Mouse (Mus musculus): ENCODE data around the gene Med12l. TPM values are rescaled to one million over a fixed set of nuclear protein-coding genes. Genes with fewer than 3 reads are reported as not detected.

Med12l gene
- polyA plus RNA-seq, 1 experiment from 2014 or later, result 4.5 TPM

- H3K4me2 ChIP-seq (ENCODE audit: low read length), result no peak overlapping the region
- H3K9me3 ChIP-seq (replicated peaks; ENCODE audit: control insufficient read depth, low read length, poor library complexity, severe bottlenecking), result no peaks in the 10 kb centered on the region
- no peaks in the 10 kb centered on the region for H3K27me3 ChIP-seq (ENCODE audit: control insufficient read depth, insufficient read depth, low read depth, low read length)
- ATAC-seq, result no peak
- H3K4me1 ChIP-seq (ENCODE audit: control insufficient read depth, insufficient read depth, low read length), result no peaks in the 10 kb centered on the region
- H3K4me3 ChIP-seq (ENCODE audit: low read depth, low read length), result no peak overlapping the region
- WGBS, result 58% methylated on average over 4 of the region's 4 CpGs
- H3K36me3 ChIP-seq (ENCODE audit: control insufficient read depth, insufficient read depth, low read length), result no peaks in the 10 kb centered on the region
- no peak overlapping the region for H3K9ac ChIP-seq (ENCODE audit: low read depth, low read length)
- H3K27ac ChIP-seq (ENCODE audit: low read length), result no peak overlapping the region
These were observed 71.7 kb downstream of the Med12l start for GRCm38 (mm10) chr3:59077278-59077677.

DNA sequence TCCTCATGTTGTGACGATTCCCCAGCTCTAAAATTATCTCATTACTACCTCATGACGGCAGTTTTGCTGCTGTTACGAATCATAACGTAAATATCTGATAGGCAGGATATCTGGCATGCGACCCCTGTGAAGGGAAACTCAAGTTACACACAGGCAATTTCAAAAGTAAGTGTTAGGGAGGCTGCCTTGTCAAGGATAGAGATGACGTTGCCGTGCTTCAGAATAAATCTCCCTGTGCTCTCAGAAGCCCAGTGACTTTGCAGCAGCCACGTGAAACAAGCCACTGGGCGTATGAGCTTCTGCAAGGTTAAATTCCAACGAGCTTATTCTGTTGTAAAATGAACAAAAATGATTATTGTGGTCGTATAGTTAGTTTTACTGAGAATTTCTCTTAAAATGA is 73.0 kb downstream of the Med12l start:
- Histone ChIP-seq H3K4me3 (ENCODE audit: low read depth, low read length) (no peak overlapping the region), H3K9ac (ENCODE audit: low read depth, low read length) (no peak overlapping the region), H3K4me2 (ENCODE audit: low read length) (no peak overlapping the region), H3K27me3 (ENCODE audit: control insufficient read depth, insufficient read depth, low read depth, low read length) (no peaks in the 10 kb centered on the region), H3K36me3 (ENCODE audit: control insufficient read depth, insufficient read depth, low read length) (no peaks in the 10 kb centered on the region), H3K9me3 (replicated peaks; ENCODE audit: control insufficient read depth, low read length, poor library complexity, severe bottlenecking) (no peaks in the 10 kb centered on the region), H3K27ac (ENCODE audit: low read length) (no peak overlapping the region), H3K4me1 (ENCODE audit: control insufficient read depth, insufficient read depth, low read length) (no peaks in the 10 kb centered on the region)
- no peak for ATAC-seq
- 83% methylated on average over 11 of the region's 11 CpGs for WGBS

DNA sequence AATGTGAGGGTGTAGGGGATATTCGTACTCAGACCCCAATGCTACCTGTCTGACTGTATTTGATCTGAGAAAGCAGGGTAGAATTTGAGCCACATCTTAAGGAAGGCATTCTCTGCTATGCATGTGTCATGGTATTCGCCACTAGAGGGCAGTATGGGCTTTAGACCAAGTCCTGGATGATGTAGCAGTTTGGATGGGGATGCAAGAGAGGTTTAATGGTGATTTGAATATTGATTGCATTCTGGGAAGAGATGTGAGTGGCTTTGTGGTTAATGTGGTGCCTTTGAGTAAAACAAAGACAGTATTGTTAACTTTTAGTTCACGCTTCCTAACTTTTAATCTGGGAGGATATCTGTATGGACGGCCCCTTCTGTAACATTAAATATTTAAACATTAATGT is 73.7 kb downstream of the Med12l start:
- Histone ChIP-seq H3K4me2 (ENCODE audit: low read length) (no peak overlapping the region), H3K27ac (ENCODE audit: low read length) (no peak overlapping the region), H3K36me3 (ENCODE audit: control insufficient read depth, insufficient read depth, low read length) (no peaks in the 10 kb centered on the region), H3K4me1 (ENCODE audit: control insufficient read depth, insufficient read depth, low read length) (no peaks in the 10 kb centered on the region), H3K27me3 (ENCODE audit: control insufficient read depth, insufficient read depth, low read depth, low read length) (no peaks in the 10 kb centered on the region), H3K4me3 (ENCODE audit: low read depth, low read length) (no peak overlapping the region), H3K9ac (ENCODE audit: low read depth, low read length) (no peak overlapping the region), H3K9me3 (replicated peaks; ENCODE audit: control insufficient read depth, low read length, poor library complexity, severe bottlenecking) (no peaks in the 10 kb centered on the region)
- ATAC-seq, result no peak
- 37% methylated on average over 4 of the region's 4 CpGs for WGBS

GRCm38 (mm10) chr3:59080293-59080916 is 74.8 kb downstream of the Med12l start:
- Histone ChIP-seq H3K27me3 (ENCODE audit: control insufficient read depth, insufficient read depth, low read depth, low read length) (no peaks in the 10 kb centered on the region), H3K4me3 (ENCODE audit: low read depth, low read length) (no peak overlapping the region), H3K36me3 (ENCODE audit: control insufficient read depth, insufficient read depth, low read length) (no peaks in the 10 kb centered on the region), H3K27ac (ENCODE audit: low read length) (no peak overlapping the region), H3K9me3 (replicated peaks; ENCODE audit: control insufficient read depth, low read length, poor library complexity, severe bottlenecking) (no peaks in the 10 kb centered on the region), H3K4me1 (ENCODE audit: control insufficient read depth, insufficient read depth, low read length) (no peaks in the 10 kb centered on the region), H3K9ac (ENCODE audit: low read depth, low read length) (no peak overlapping the region), H3K4me2 (ENCODE audit: low read length) (no peak overlapping the region)
- WGBS, result 21% methylated on average over 6 of the region's 6 CpGs
- no peak for ATAC-seq

DNA sequence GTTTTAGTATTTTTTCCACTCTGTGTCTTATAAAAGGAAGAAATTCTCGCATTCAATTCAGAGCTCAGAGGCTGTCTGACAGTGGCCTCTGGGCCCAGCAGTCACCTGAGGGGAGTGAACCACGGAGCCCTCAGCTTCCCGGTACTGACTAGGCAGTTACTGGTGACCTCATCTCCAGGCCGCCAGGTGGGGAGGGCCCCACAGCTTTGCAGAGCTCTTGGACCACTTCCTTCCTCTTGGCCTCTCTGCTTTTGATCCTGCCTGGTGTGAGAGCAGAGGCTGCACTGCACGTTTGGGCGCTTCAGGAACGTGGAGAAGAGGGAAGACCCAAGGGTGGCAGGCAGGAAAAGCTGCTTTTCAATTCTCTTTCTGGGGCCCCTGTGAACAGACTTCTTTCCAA is 75.3 kb downstream of the Med12l start:
- no peak; the same call in 1 of the 2 replicates for ATAC-seq
- H3K36me3 ChIP-seq (ENCODE audit: control insufficient read depth, insufficient read depth, low read length), result no peaks in the 10 kb centered on the region
- no peaks in the 10 kb centered on the region for H3K4me1 ChIP-seq (ENCODE audit: control insufficient read depth, insufficient read depth, low read length)
- no peak overlapping the region for H3K4me2 ChIP-seq (ENCODE audit: low read length)
- no peaks in the 10 kb centered on the region for H3K9me3 ChIP-seq (replicated peaks; ENCODE audit: control insufficient read depth, low read length, poor library complexity, severe bottlenecking)
- 29% methylated on average over 7 of the region's 7 CpGs for WGBS
- H3K27ac ChIP-seq (ENCODE audit: low read length), result no peak overlapping the region
- H3K4me3 ChIP-seq (ENCODE audit: low read depth, low read length), result no peak overlapping the region
- no peaks in the 10 kb centered on the region for H3K27me3 ChIP-seq (ENCODE audit: control insufficient read depth, insufficient read depth, low read depth, low read length)
- no peak overlapping the region for H3K9ac ChIP-seq (ENCODE audit: low read depth, low read length)

- Histone ChIP-seq H3K9me3 (replicated peaks; ENCODE audit: control insufficient read depth, low read length, poor library complexity, severe bottlenecking) (no peaks in the 10 kb centered on the region), H3K9ac (ENCODE audit: low read depth, low read length) (no peak overlapping the region), H3K4me2 (ENCODE audit: low read length) (no peak overlapping the region), H3K36me3 (ENCODE audit: control insufficient read depth, insufficient read depth, low read length) (no peaks in the 10 kb centered on the region), H3K4me3 (ENCODE audit: low read depth, low read length) (no peak overlapping the region), H3K27ac (ENCODE audit: low read length) (no peak overlapping the region), H3K4me1 (ENCODE audit: control insufficient read depth, insufficient read depth, low read length) (no peaks in the 10 kb centered on the region), H3K27me3 (ENCODE audit: control insufficient read depth, insufficient read depth, low read depth, low read length) (no peaks in the 10 kb centered on the region)
- no peak for ATAC-seq
- 88% methylated on average over 11 of the region's 11 CpGs for WGBS
These were observed 87.1 kb downstream of the Med12l start for GRCm38 (mm10) chr3:59092702-59093101.

- no peaks in the 10 kb centered on the region for H3K27me3 ChIP-seq (ENCODE audit: control insufficient read depth, insufficient read depth, low read depth, low read length)
- H3K4me2 ChIP-seq (ENCODE audit: low read length), result no peak overlapping the region
- no peaks in the 10 kb centered on the region for H3K4me1 ChIP-seq (ENCODE audit: control insufficient read depth, insufficient read depth, low read length)
- no peak for ATAC-seq
- H3K4me3 ChIP-seq (ENCODE audit: low read depth, low read length), result no peak overlapping the region
- 68% methylated on average over 6 of the region's 6 CpGs for WGBS
- H3K27ac ChIP-seq (ENCODE audit: low read length), result no peak overlapping the region
- no peaks in the 10 kb centered on the region for H3K9me3 ChIP-seq (replicated peaks; ENCODE audit: control insufficient read depth, low read length, poor library complexity, severe bottlenecking)
- no peak overlapping the region for H3K9ac ChIP-seq (ENCODE audit: low read depth, low read length)
- H3K36me3 ChIP-seq (ENCODE audit: control insufficient read depth, insufficient read depth, low read length), result no peaks in the 10 kb centered on the region
These were observed 91.8 kb downstream of the Med12l start for GRCm38 (mm10) chr3:59097421-59097820.

DNA sequence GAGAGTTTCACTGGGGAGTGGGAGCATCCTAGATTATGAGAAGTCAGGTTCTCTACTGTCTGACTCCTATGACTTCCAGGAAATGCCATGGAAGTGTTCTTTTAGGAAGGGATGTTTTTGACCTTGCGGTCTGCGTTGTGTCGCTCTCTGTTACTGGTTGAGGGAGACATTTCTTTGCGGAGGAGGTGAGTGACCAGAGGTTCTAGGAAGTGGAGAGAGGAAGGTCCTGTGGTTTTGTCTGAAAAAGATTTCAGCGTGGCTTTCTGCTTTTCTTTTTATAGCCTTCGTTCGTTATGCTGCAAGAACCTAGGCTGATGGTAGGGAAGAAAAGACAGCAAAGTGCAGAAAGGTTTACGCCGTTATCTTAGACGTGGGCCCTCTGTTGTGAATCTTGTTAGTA is 92.9 kb downstream of the Med12l start:
- no peak for ATAC-seq
- Histone ChIP-seq H3K27ac (ENCODE audit: low read length) (no peak overlapping the region), H3K4me3 (ENCODE audit: low read depth, low read length) (no peak overlapping the region), H3K9me3 (replicated peaks; ENCODE audit: control insufficient read depth, low read length, poor library complexity, severe bottlenecking) (no peaks in the 10 kb centered on the region), H3K27me3 (ENCODE audit: control insufficient read depth, insufficient read depth, low read depth, low read length) (no peaks in the 10 kb centered on the region), H3K4me1 (ENCODE audit: control insufficient read depth, insufficient read depth, low read length) (no peaks in the 10 kb centered on the region), H3K9ac (ENCODE audit: low read depth, low read length) (no peak overlapping the region), H3K4me2 (ENCODE audit: low read length) (no peak overlapping the region), H3K36me3 (ENCODE audit: control insufficient read depth, insufficient read depth, low read length) (no peaks in the 10 kb centered on the region)
- 90% methylated on average over 10 of the region's 10 CpGs for WGBS

GRCm38 (mm10) chr3:59101218-59101986 is 95.8 kb downstream of the Med12l start, which contains the start of gene Gpr171:
Gene Gpr171 (minus strand): TSS chr3:59101821.
- no peaks in the 10 kb centered on the region for H3K9me3 ChIP-seq (replicated peaks; ENCODE audit: control insufficient read depth, low read length, poor library complexity, severe bottlenecking)
- H3K27me3 ChIP-seq (ENCODE audit: control insufficient read depth, insufficient read depth, low read depth, low read length), result no peaks in the 10 kb centered on the region
- H3K36me3 ChIP-seq (ENCODE audit: control insufficient read depth, insufficient read depth, low read length), result no peaks in the 10 kb centered on the region
- WGBS, result 89% methylated on average over 6 of the region's 6 CpGs
- H3K4me3 ChIP-seq (ENCODE audit: low read depth, low read length), result no peak within 1 kb of the TSS
- no peak within 1 kb of the TSS for H3K27ac ChIP-seq (ENCODE audit: low read length)
- no peak for ATAC-seq
- no peak within 1 kb of the TSS for H3K4me2 ChIP-seq (ENCODE audit: low read length)
- H3K4me1 ChIP-seq (ENCODE audit: control insufficient read depth, insufficient read depth, low read length), result no peaks in the 10 kb centered on the region
- no peak within 1 kb of the TSS for H3K9ac ChIP-seq (ENCODE audit: low read depth, low read length)

Measured in midbrain, embryonic 16.5 days (tissue).